Mouse (Mus musculus): Measurements from ENCODE around the gene Stac. TPM values are rescaled to one million over a fixed set of nuclear protein-coding genes. Genes with fewer than 3 reads are reported as not detected.

Gene Stac
- polyA plus RNA-seq, 1 experiment from 2014 or later = 5.8 TPM

- no peak for ATAC-seq (ENCODE audit: low FRiP score)
- H3K4me1 ChIP-seq (replicated peaks; ENCODE audit: control insufficient read depth, insufficient read depth, low read length) = no peaks in the 10 kb centered on the region
- no peaks in the 10 kb centered on the region for H3K27me3 ChIP-seq (ENCODE audit: control insufficient read depth, insufficient read depth, low read length)
- H3K36me3 ChIP-seq (replicated peaks; ENCODE audit: control insufficient read depth, insufficient read depth) = no peaks in the 10 kb centered on the region
- no peaks in the 10 kb centered on the region for H3K9me3 ChIP-seq (ENCODE audit: control insufficient read depth, low read length)
- no peak overlapping the region for H3K9ac ChIP-seq
- no peak overlapping the region for H3K27ac ChIP-seq
- H3K4me3 ChIP-seq (replicated peaks; ENCODE audit: low read length) = no peak overlapping the region
- WGBS = 47% methylated on average over 4 of the region's 4 CpGs
- DNase-seq (ENCODE audit: low spot score) = no peak
- no peak overlapping the region for H3K4me2 ChIP-seq (replicated peaks)
Observed at GRCm38 (mm10) chr9:111632833-111633232, 57.3 kb downstream of the Stac start.

- Histone ChIP-seq H3K4me2 (replicated peaks) (no peak overlapping the region), H3K36me3 (replicated peaks; ENCODE audit: control insufficient read depth, insufficient read depth) (no peaks in the 10 kb centered on the region), H3K27me3 (ENCODE audit: control insufficient read depth, insufficient read depth, low read length) (no peaks in the 10 kb centered on the region), H3K9me3 (ENCODE audit: control insufficient read depth, low read length) (no peaks in the 10 kb centered on the region), H3K9ac (no peak overlapping the region), H3K27ac (no peak overlapping the region), H3K4me3 (replicated peaks; ENCODE audit: low read length) (no peak overlapping the region), H3K4me1 (replicated peaks; ENCODE audit: control insufficient read depth, insufficient read depth, low read length) (no peaks in the 10 kb centered on the region)
- 84% methylated on average over 2 of the region's 2 CpGs for WGBS
- DNase-seq (ENCODE audit: low spot score) = no peak
- ATAC-seq (ENCODE audit: low FRiP score) = no peak
Observed at GRCm38 (mm10) chr9:111621191-111621590, 69.0 kb downstream of the Stac start.

- Histone ChIP-seq H3K4me3 (replicated peaks; ENCODE audit: low read length) (no peak overlapping the region), H3K27me3 (ENCODE audit: control insufficient read depth, insufficient read depth, low read length) (no peaks in the 10 kb centered on the region), H3K9me3 (ENCODE audit: control insufficient read depth, low read length) (no peaks in the 10 kb centered on the region), H3K36me3 (replicated peaks; ENCODE audit: control insufficient read depth, insufficient read depth) (no peaks in the 10 kb centered on the region), H3K4me2 (replicated peaks) (no peak overlapping the region), H3K9ac (no peak overlapping the region), H3K27ac (no peak overlapping the region), H3K4me1 (replicated peaks; ENCODE audit: control insufficient read depth, insufficient read depth, low read length) (no peaks in the 10 kb centered on the region)
- ATAC-seq (ENCODE audit: low FRiP score) (no peak), DNase-seq (ENCODE audit: low spot score) (no peak)
- 82% methylated on average over 3 of the region's 3 CpGs for WGBS
Observed at GRCm38 (mm10) chr9:111611341-111611740, 78.8 kb downstream of the Stac start.

- H3K36me3 ChIP-seq (replicated peaks; ENCODE audit: control insufficient read depth, insufficient read depth) = no peaks in the 10 kb centered on the region
- 80% methylated on average over 6 of the region's 6 CpGs for WGBS
- no peaks in the 10 kb centered on the region for H3K27me3 ChIP-seq (ENCODE audit: control insufficient read depth, insufficient read depth, low read length)
- H3K9ac ChIP-seq = no peak overlapping the region
- no peak overlapping the region for H3K4me2 ChIP-seq (replicated peaks)
- no peak overlapping the region for H3K27ac ChIP-seq
- DNase-seq (ENCODE audit: low spot score) = no peak
- no peaks in the 10 kb centered on the region for H3K9me3 ChIP-seq (ENCODE audit: control insufficient read depth, low read length)
- H3K4me3 ChIP-seq (replicated peaks; ENCODE audit: low read length) = no peak overlapping the region
- no peak for ATAC-seq (ENCODE audit: low FRiP score)
- no peaks in the 10 kb centered on the region for H3K4me1 ChIP-seq (replicated peaks; ENCODE audit: control insufficient read depth, insufficient read depth, low read length)
Observed at GRCm38 (mm10) chr9:111608762-111609161, 81.4 kb downstream of the Stac start.

- no peaks in the 10 kb centered on the region for H3K9me3 ChIP-seq (ENCODE audit: control insufficient read depth, low read length)
- 84% methylated on average over 8 of the region's 8 CpGs for WGBS
- no peak for DNase-seq (ENCODE audit: low spot score)
- no peak overlapping the region for H3K27ac ChIP-seq
- ATAC-seq (ENCODE audit: low FRiP score) = no peak
- H3K4me2 ChIP-seq (replicated peaks) = no peak overlapping the region
- no peak overlapping the region for H3K4me3 ChIP-seq (replicated peaks; ENCODE audit: low read length)
- no peaks in the 10 kb centered on the region for H3K27me3 ChIP-seq (ENCODE audit: control insufficient read depth, insufficient read depth, low read length)
- no peaks in the 10 kb centered on the region for H3K36me3 ChIP-seq (replicated peaks; ENCODE audit: control insufficient read depth, insufficient read depth)
- no peaks in the 10 kb centered on the region for H3K4me1 ChIP-seq (replicated peaks; ENCODE audit: control insufficient read depth, insufficient read depth, low read length)
- H3K9ac ChIP-seq = no peak overlapping the region
Observed at GRCm38 (mm10) chr9:111606603-111607002, 83.5 kb downstream of the Stac start.

GRCm38 (mm10) chr9:111587527-111587926 is 102.6 kb downstream of the Stac start:
- ATAC-seq (ENCODE audit: low FRiP score) (no peak), DNase-seq (ENCODE audit: low spot score) (no peak)
- H3K9me3 ChIP-seq (ENCODE audit: control insufficient read depth, low read length) = no peaks in the 10 kb centered on the region
- H3K9ac ChIP-seq = no peak overlapping the region
- 83% methylated on average over 2 of the region's 2 CpGs for WGBS
- no peak overlapping the region for H3K27ac ChIP-seq
- no peak overlapping the region for H3K4me2 ChIP-seq (replicated peaks)
- no peak overlapping the region for H3K4me3 ChIP-seq (replicated peaks; ENCODE audit: low read length)
- no peaks in the 10 kb centered on the region for H3K36me3 ChIP-seq (replicated peaks; ENCODE audit: control insufficient read depth, insufficient read depth)
- H3K4me1 ChIP-seq (replicated peaks; ENCODE audit: control insufficient read depth, insufficient read depth, low read length) = no peaks in the 10 kb centered on the region
- H3K27me3 ChIP-seq (ENCODE audit: control insufficient read depth, insufficient read depth, low read length) = no peaks in the 10 kb centered on the region

GRCm38 (mm10) chr9:111578784-111579183 is 111.4 kb downstream of the Stac start:
- no peak overlapping the region for H3K4me2 ChIP-seq (replicated peaks)
- no peak for ATAC-seq (ENCODE audit: low FRiP score)
- H3K4me3 ChIP-seq (replicated peaks; ENCODE audit: low read length) = no peak overlapping the region
- WGBS = 52% methylated on average over 9 of the region's 9 CpGs
- no peaks in the 10 kb centered on the region for H3K4me1 ChIP-seq (replicated peaks; ENCODE audit: control insufficient read depth, insufficient read depth, low read length)
- H3K9me3 ChIP-seq (ENCODE audit: control insufficient read depth, low read length) = no peaks in the 10 kb centered on the region
- no peaks in the 10 kb centered on the region for H3K27me3 ChIP-seq (ENCODE audit: control insufficient read depth, insufficient read depth, low read length)
- H3K36me3 ChIP-seq (replicated peaks; ENCODE audit: control insufficient read depth, insufficient read depth) = no peaks in the 10 kb centered on the region
- DNase-seq (ENCODE audit: low spot score) = peak; percentile 38
- no peak overlapping the region for H3K9ac ChIP-seq
- no peak overlapping the region for H3K27ac ChIP-seq

GRCm38 (mm10) chr9:111577453-111577852 is 112.7 kb downstream of the Stac start:
- DNase-seq (ENCODE audit: low spot score) (no peak), ATAC-seq (ENCODE audit: low FRiP score) (no peak)
- H3K4me2 ChIP-seq (replicated peaks) = no peak overlapping the region
- H3K4me3 ChIP-seq (replicated peaks; ENCODE audit: low read length) = no peak overlapping the region
- 80% methylated on average over 6 of the region's 6 CpGs for WGBS
- H3K27ac ChIP-seq = no peak overlapping the region
- no peaks in the 10 kb centered on the region for H3K9me3 ChIP-seq (ENCODE audit: control insufficient read depth, low read length)
- no peaks in the 10 kb centered on the region for H3K4me1 ChIP-seq (replicated peaks; ENCODE audit: control insufficient read depth, insufficient read depth, low read length)
- no peaks in the 10 kb centered on the region for H3K36me3 ChIP-seq (replicated peaks; ENCODE audit: control insufficient read depth, insufficient read depth)
- no peak overlapping the region for H3K9ac ChIP-seq
- no peaks in the 10 kb centered on the region for H3K27me3 ChIP-seq (ENCODE audit: control insufficient read depth, insufficient read depth, low read length)

- no peak overlapping the region for H3K4me3 ChIP-seq (replicated peaks; ENCODE audit: low read length)
- H3K27me3 ChIP-seq (ENCODE audit: control insufficient read depth, insufficient read depth, low read length) = no peaks in the 10 kb centered on the region
- H3K9ac ChIP-seq = no peak overlapping the region
- DNase-seq (ENCODE audit: low spot score) = no peak
- no peaks in the 10 kb centered on the region for H3K4me1 ChIP-seq (replicated peaks; ENCODE audit: control insufficient read depth, insufficient read depth, low read length)
- H3K4me2 ChIP-seq (replicated peaks) = no peak overlapping the region
- H3K36me3 ChIP-seq (replicated peaks; ENCODE audit: control insufficient read depth, insufficient read depth) = no peaks in the 10 kb centered on the region
- ATAC-seq (ENCODE audit: low FRiP score) = no peak
- H3K9me3 ChIP-seq (ENCODE audit: control insufficient read depth, low read length) = no peaks in the 10 kb centered on the region
- no peak overlapping the region for H3K27ac ChIP-seq
- WGBS = 34% methylated on average over 4 of the region's 4 CpGs
Observed at GRCm38 (mm10) chr9:111575889-111576288, 114.3 kb downstream of the Stac start.

GRCm38 (mm10) chr9:111573836-111574235 is 116.3 kb downstream of the Stac start:
- Histone ChIP-seq H3K9ac (no peak overlapping the region), H3K4me1 (replicated peaks; ENCODE audit: control insufficient read depth, insufficient read depth, low read length) (no peaks in the 10 kb centered on the region), H3K4me3 (replicated peaks; ENCODE audit: low read length) (no peak overlapping the region), H3K9me3 (ENCODE audit: control insufficient read depth, low read length) (no peaks in the 10 kb centered on the region), H3K27ac (no peak overlapping the region), H3K36me3 (replicated peaks; ENCODE audit: control insufficient read depth, insufficient read depth) (no peaks in the 10 kb centered on the region), H3K27me3 (ENCODE audit: control insufficient read depth, insufficient read depth, low read length) (no peaks in the 10 kb centered on the region), H3K4me2 (replicated peaks) (no peak overlapping the region)
- ATAC-seq (ENCODE audit: low FRiP score) = no peak
- DNase-seq (ENCODE audit: low spot score) = no peak
- 91% methylated on average over 5 of the region's 5 CpGs for WGBS
